Comparison of ENCODE assay signal across 13 mouse cellular contexts in the genomic region with DNA sequence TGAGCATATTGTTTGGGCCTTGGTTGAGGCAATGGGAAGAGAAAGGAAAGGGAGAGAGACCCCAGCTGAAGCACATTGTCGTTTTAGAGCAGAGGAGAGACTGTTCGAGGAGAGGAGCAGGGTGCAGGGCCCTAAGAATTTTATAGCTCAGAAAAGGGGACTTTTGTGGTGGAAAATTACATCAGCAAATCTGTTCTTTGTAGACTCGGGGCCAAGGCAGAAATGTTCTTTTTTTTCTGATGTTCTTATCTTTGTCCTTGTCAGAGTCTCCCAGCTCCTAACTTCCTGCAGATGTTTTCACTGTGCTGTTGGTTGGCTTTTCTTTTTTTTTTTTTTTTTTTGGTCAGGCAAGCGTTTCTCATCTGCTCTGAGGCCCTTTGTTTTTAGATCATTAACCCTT. TPM values are rescaled to one million over a fixed set of nuclear protein-coding genes. Genes with fewer than 3 reads are reported as not detected.
DNase-seq lines count a peak whose midpoint lies in the region; ATAC-seq and TF ChIP-seq lines count a peak whose summit lies in the region.
"Had no signal": no experiment of that assay in that cellular context is flagged by ENCODE, and none has a peak within 500 bp of the region (broad histone marks: within the 10 kb centered on the region; RNA-seq: fewer than 3 reads in every experiment).

No protein-coding gene starts in this region.

- H3K9ac ChIP-seq in kidney, postnatal 0 days (ENCODE audit: low read depth, low read length), result no peak overlapping the region
- H3K9ac ChIP-seq in heart, embryonic 11.5 days (ENCODE audit: low read depth, low read length), result no peak overlapping the region
- no peak overlapping the region for H3K9ac ChIP-seq in stomach, postnatal 0 days (ENCODE audit: low read length)
- H3K9ac ChIP-seq in hindbrain, embryonic 11.5 days (ENCODE audit: low read depth, low read length), result no peak overlapping the region
- H3K9ac ChIP-seq: liver, postnatal 0 days had no signal

- DNase-seq in kidney, postnatal 0 days (ENCODE audit: low spot score), result peak; percentile 61
- DNase-seq in kidney, adult 9 months, result no peak
- no peak for DNase-seq in embryonic facial prominence, embryonic 10.5 days (ENCODE audit: low spot score)
- DNase-seq in embryo, embryonic 10 days (ENCODE audit: low spot score), result no peak
- DNase-seq in stomach, postnatal 0 days (ENCODE audit: low spot score), result no peak
- DNase-seq in hindbrain, embryonic 11.5 days (ENCODE audit: low spot score), result no peak
- DNase-seq: cerebellum, adult 2 months; gastrocnemius, postnatal 10 days; layer of hippocampus, adult 9-11 months; liver, postnatal 0 days had no signal

- no peak for ATAC-seq in kidney, postnatal 0 days (replicated peaks; ENCODE audit: low FRiP score, low read depth)
- no peak for ATAC-seq in heart, embryonic 11.5 days (replicated peaks; ENCODE audit: insufficient number of reproducible peaks, low FRiP score, low TSS enrichment)
- peak; percentile 47; the same call in 1 of the 2 replicates for ATAC-seq in megakaryocyte-erythroid progenitor cell, adult 5-6 weeks (replicated peaks; ENCODE audit: low FRiP score, low TSS enrichment, poor library complexity, severe bottlenecking)
- ATAC-seq in stomach, postnatal 0 days (ENCODE audit: low FRiP score, low TSS enrichment), result no peak
- no peak for ATAC-seq in hindbrain, embryonic 11.5 days (ENCODE audit: low FRiP score)
- ATAC-seq: forebrain, embryonic 16.5 days; liver, postnatal 0 days had no signal

- H3K27ac ChIP-seq in kidney, postnatal 0 days, result 0 out of 2 replicates have a peak overlapping the region, but pooled peaks have one; percentile 9
- H3K27ac ChIP-seq in embryonic facial prominence, embryonic 10.5 days (replicated peaks), result peak overlapping the region; percentile 41; the same call in 1 of the 2 replicates
- peak overlapping the region; percentile 71 for H3K27ac ChIP-seq in heart, embryonic 11.5 days (ENCODE audit: low read depth, low read length)
- no peak overlapping the region for H3K27ac ChIP-seq in stomach, postnatal 0 days (replicated peaks)
- no peak overlapping the region for H3K27ac ChIP-seq in hindbrain, embryonic 11.5 days (ENCODE audit: low read depth, low read length)

- H3K4me2 ChIP-seq in kidney, postnatal 0 days (ENCODE audit: low read length), result no peak overlapping the region
- H3K4me2 ChIP-seq in heart, embryonic 11.5 days, result no peak overlapping the region
- H3K4me2 ChIP-seq in stomach, postnatal 0 days (replicated peaks; ENCODE audit: low read depth), result no peak overlapping the region
- no peak overlapping the region for H3K4me2 ChIP-seq in hindbrain, embryonic 11.5 days (replicated peaks; ENCODE audit: low read depth, low read length)

- no peaks in the 10 kb centered on the region for H3K27me3 ChIP-seq in kidney, postnatal 0 days (ENCODE audit: insufficient read depth, low read length)
- no peaks in the 10 kb centered on the region for H3K27me3 ChIP-seq in embryonic facial prominence, embryonic 10.5 days (replicated peaks; ENCODE audit: low read depth, poor library complexity, severe bottlenecking)
- no peaks in the 10 kb centered on the region for H3K27me3 ChIP-seq in heart, embryonic 11.5 days (ENCODE audit: control insufficient read depth, insufficient read depth, low read length)
- H3K27me3 ChIP-seq in stomach, postnatal 0 days (ENCODE audit: control insufficient read depth, insufficient read depth, low read length), result no peaks in the 10 kb centered on the region
- H3K27me3 ChIP-seq in hindbrain, embryonic 11.5 days (ENCODE audit: control insufficient read depth, insufficient read depth, low read length), result no peaks in the 10 kb centered on the region

- H3K4me1 ChIP-seq in kidney, postnatal 0 days (replicated peaks; ENCODE audit: insufficient read depth, low read length), result no peaks in the 10 kb centered on the region
- peaks cover 13% of the 10 kb centered on the region; the same call in 1 of the 2 replicates for H3K4me1 ChIP-seq in embryonic facial prominence, embryonic 10.5 days
- H3K4me1 ChIP-seq in heart, embryonic 11.5 days (ENCODE audit: control insufficient read depth, insufficient read depth, low read length), result no peaks in the 10 kb centered on the region
- H3K4me1 ChIP-seq in stomach, postnatal 0 days (replicated peaks; ENCODE audit: control insufficient read depth, insufficient read depth), result no peaks in the 10 kb centered on the region
- H3K4me1 ChIP-seq in hindbrain, embryonic 11.5 days (replicated peaks; ENCODE audit: control insufficient read depth, insufficient read depth, low read length), result no peaks in the 10 kb centered on the region

- H3K4me3 ChIP-seq in kidney, postnatal 0 days (replicated peaks; ENCODE audit: low read depth, low read length), result no peak overlapping the region
- H3K4me3 ChIP-seq in embryonic facial prominence, embryonic 10.5 days, result no peak overlapping the region
- no peak overlapping the region for H3K4me3 ChIP-seq in heart, embryonic 11.5 days (ENCODE audit: low read depth, low read length)
- H3K4me3 ChIP-seq in stomach, postnatal 0 days (ENCODE audit: low read depth, low read length), result no peak overlapping the region
- H3K4me3 ChIP-seq in hindbrain, embryonic 11.5 days (ENCODE audit: low read depth, low read length), result no peak overlapping the region

- H3K9me3 ChIP-seq in kidney, postnatal 0 days (replicated peaks; ENCODE audit: low read length), result no peaks in the 10 kb centered on the region
- no peaks in the 10 kb centered on the region for H3K9me3 ChIP-seq in embryonic facial prominence, embryonic 10.5 days
- no peaks in the 10 kb centered on the region for H3K9me3 ChIP-seq in heart, embryonic 11.5 days (replicated peaks; ENCODE audit: control insufficient read depth, low read length)
- H3K9me3 ChIP-seq in stomach, postnatal 0 days (ENCODE audit: control insufficient read depth, low read length), result no peaks in the 10 kb centered on the region
- H3K9me3 ChIP-seq in hindbrain, embryonic 11.5 days (ENCODE audit: control insufficient read depth, low read length), result no peaks in the 10 kb centered on the region

- no peaks in the 10 kb centered on the region for H3K36me3 ChIP-seq in kidney, postnatal 0 days (ENCODE audit: insufficient read depth, low read length)
- peaks cover 13% of the 10 kb centered on the region for H3K36me3 ChIP-seq in embryonic facial prominence, embryonic 10.5 days (replicated peaks)
- H3K36me3 ChIP-seq in heart, embryonic 11.5 days (ENCODE audit: control insufficient read depth, insufficient read depth, low read length), result no peaks in the 10 kb centered on the region; the same call in 1 of the 2 replicates
- H3K36me3 ChIP-seq in stomach, postnatal 0 days (ENCODE audit: control insufficient read depth, insufficient read depth, low read length), result 0 out of 2 replicates have a peak, but pooled peaks cover 3% of the 10 kb centered on the region
- no peaks in the 10 kb centered on the region for H3K36me3 ChIP-seq in hindbrain, embryonic 11.5 days (ENCODE audit: control insufficient read depth, insufficient read depth, low read length)

- no peak for TF ChIP-seq EP300 in stomach, postnatal 0 days (optimal IDR thresholded peaks at IDR 0.05)

- TF ChIP-seq CTCF in kidney, postnatal 0 days (IDR thresholded peaks at IDR 0.05; ENCODE audit: low read depth), result no peak
- no peak for TF ChIP-seq CTCF in stomach, postnatal 0 days (IDR thresholded peaks at IDR 0.05; ENCODE audit: low read depth)

- WGBS in kidney, postnatal 0 days, result 27% methylated on average over 4 of the region's 4 CpGs
- 50% methylated on average over 4 of the region's 4 CpGs for WGBS in embryonic facial prominence, embryonic 10.5 days
- WGBS in heart, embryonic 11.5 days (ENCODE audit: insufficient replicate concordance), result 20% methylated on average over 4 of the region's 4 CpGs
- WGBS in stomach, postnatal 0 days, result 39% methylated on average over 4 of the region's 4 CpGs
- WGBS in hindbrain, embryonic 11.5 days, result 51% methylated on average over 4 of the region's 4 CpGs

RNA-seq across cellular contexts. Expression of a gene that starts 37.6 kb away (rescaled TPM):
- 51.4 and 56.8 TPM in 2 replicates for polyA plus RNA-seq in kidney, postnatal 0 days (2015; fragmentation: Nextera tagmentation; extraction: Ambion mirVana)
- 61.4 and 72.1 TPM in 2 replicates for polyA plus RNA-seq in embryonic facial prominence, embryonic 10.5 days (2016; fragmentation: Nextera tagmentation; extraction: Ambion mirVana)
- polyA plus RNA-seq in heart, embryonic 11.5 days (2014; fragmentation: Nextera tagmentation; extraction: Ambion mirVana), result 42.7 and 47.2 TPM in 2 replicates
- total RNA-seq in megakaryocyte-erythroid progenitor cell, adult 5-6 weeks (2014; fragmentation: Nextera tagmentation), result 44.1 and 53.9 TPM in 2 replicates
- total RNA-seq in megakaryocyte-erythroid progenitor cell, adult 5-6 weeks (2017), result 67.6 and 88.7 TPM in 2 replicates
- polyA plus RNA-seq in stomach, postnatal 0 days (2015; fragmentation: Nextera tagmentation; extraction: Ambion mirVana), result 28.8 and 34.3 TPM in 2 replicates
- polyA plus RNA-seq in hindbrain, embryonic 11.5 days (2014; fragmentation: Nextera tagmentation; extraction: Ambion mirVana), result 81.6 and 84.5 TPM in 2 replicates

RNA-seq across cellular contexts. Expression of a gene that starts 39.3 kb away (rescaled TPM):
- polyA plus RNA-seq in kidney, postnatal 0 days (2015; fragmentation: Nextera tagmentation; extraction: Ambion mirVana), result 5.4 and 5.9 TPM in 2 replicates
- polyA plus RNA-seq in embryonic facial prominence, embryonic 10.5 days (2016; fragmentation: Nextera tagmentation; extraction: Ambion mirVana), result 4.6 and 4.8 TPM in 2 replicates
- polyA plus RNA-seq in heart, embryonic 11.5 days (2014; fragmentation: Nextera tagmentation; extraction: Ambion mirVana), result 4.7 and 5.3 TPM in 2 replicates
- total RNA-seq in megakaryocyte-erythroid progenitor cell, adult 5-6 weeks (2014; fragmentation: Nextera tagmentation), result 1.4 and 1.5 TPM in 2 replicates
- total RNA-seq in megakaryocyte-erythroid progenitor cell, adult 5-6 weeks (2017), result 2.0 and 3.5 TPM in 2 replicates
- polyA plus RNA-seq in stomach, postnatal 0 days (2015; fragmentation: Nextera tagmentation; extraction: Ambion mirVana), result 8.7 and 9.8 TPM in 2 replicates
- 3.5 and 3.7 TPM in 2 replicates for polyA plus RNA-seq in hindbrain, embryonic 11.5 days (2014; fragmentation: Nextera tagmentation; extraction: Ambion mirVana)

Comparison
In these comparisons a context has a peak if more than half of its experiments do, and no peak if none do; other contexts are left out.
1. H3K27ac ChIP-seq: peak in kidney, postnatal 0 days (single experiment), embryonic facial prominence, embryonic 10.5 days (single experiment) and heart, embryonic 11.5 days (single experiment); none in stomach, postnatal 0 days (single experiment) and hindbrain, embryonic 11.5 days (single experiment).